Mouse (Mus musculus) megakaryocyte progenitor cell, adult 5-6 weeks (primary cell): Measurements from ENCODE around the gene Opcml. TPM values are rescaled to one million over a fixed set of nuclear protein-coding genes. Genes with fewer than 3 reads are reported as not detected.

ENCODE experiments used
- ATAC-seq: replicated peaks from 2 replicates; pipeline ENCODE4 v1.8.0; 2016; ENCODE audit warnings: mild to moderate bottlenecking, moderate TSS enrichment, inconsistent platforms; ENCODE audit not compliant: poor library complexity
- total RNA-seq, 2 experiments: library from RNA; stranded (forward) in 1 of 2; stranded (reverse) in 1 of 2; fragments of 157-497, 149-512 nt in 1 of 2; fragments of 200-1000 nt in 1 of 2; gene quantifications; 2 replicates each; pipeline versions ENCODE4 v1.2.3 to v1.2.4; 2015 to 2017

Gene Opcml
- total RNA-seq, 2 experiments from 2014 or later: not detected

- ATAC-seq: no peak
These were observed 435.4 kb downstream of the Opcml start for GRCm38 (mm10) chr9:28225824-28226569.

- no peak for ATAC-seq
These were observed 436.0 kb downstream of the Opcml start for GRCm38 (mm10) chr9:28226570-28226951.

- ATAC-seq: no peak
These were observed 447.9 kb downstream of the Opcml start for GRCm38 (mm10) chr9:28238450-28238849.

- ATAC-seq: peak; percentile 61; the same call in 1 of the 2 replicates
These were observed 457.3 kb downstream of the Opcml start for GRCm38 (mm10) chr9:28247742-28248503.

GRCm38 (mm10) chr9:28251341-28251740 is 460.8 kb downstream of the Opcml start:
- ATAC-seq: no peak

- ATAC-seq: no peak
These were observed 464.7 kb downstream of the Opcml start for GRCm38 (mm10) chr9:28255128-28255904.

GRCm38 (mm10) chr9:28255905-28256268 is 465.3 kb downstream of the Opcml start:
- ATAC-seq: no peak

GRCm38 (mm10) chr9:28261078-28261753 is 470.6 kb downstream of the Opcml start:
- ATAC-seq: peak; percentile 90

GRCm38 (mm10) chr9:28262021-28262420 is 471.4 kb downstream of the Opcml start:
- no peak for ATAC-seq

GRCm38 (mm10) chr9:28262896-28263295 is 472.3 kb downstream of the Opcml start:
- ATAC-seq: no peak

GRCm38 (mm10) chr9:28264761-28265160 is 474.2 kb downstream of the Opcml start:
- no peak for ATAC-seq

- ATAC-seq: no peak
These were observed 483.2 kb downstream of the Opcml start for GRCm38 (mm10) chr9:28273816-28274215.

- no peak for ATAC-seq
These were observed 488.0 kb downstream of the Opcml start for GRCm38 (mm10) chr9:28278555-28278954.

- no peak for ATAC-seq
These were observed 490.4 kb downstream of the Opcml start for GRCm38 (mm10) chr9:28281025-28281424.

GRCm38 (mm10) chr9:28281571-28281970 is 491.0 kb downstream of the Opcml start:
- ATAC-seq: no peak

- ATAC-seq: no peak
These were observed 494.4 kb downstream of the Opcml start for GRCm38 (mm10) chr9:28285016-28285415.

GRCm38 (mm10) chr9:28286384-28286783 is 495.8 kb downstream of the Opcml start:
- ATAC-seq: no peak

GRCm38 (mm10) chr9:28287485-28287884 is 496.9 kb downstream of the Opcml start:
- no peak for ATAC-seq

- ATAC-seq: no peak
These were observed 499.2 kb downstream of the Opcml start for GRCm38 (mm10) chr9:28289696-28290330.

GRCm38 (mm10) chr9:28303659-28304058 is 513.1 kb downstream of the Opcml start:
- no peak for ATAC-seq
